Mouse (Mus musculus) gastrocnemius, adult 8-10 months (tissue): ENCODE results near the gene Aqp8. TPM values are rescaled to one million over a fixed set of nuclear protein-coding genes. Genes with fewer than 3 reads are reported as not detected.
A peak's percentile ranks its signal among the peaks of the same experiment; 100 is the strongest.

Experiments used
- DNase-seq, 2 experiments: peaks; one replicate each; pipeline ENCODE4 v3.0.0; 2022; ENCODE audit warnings: low spot score in 2 of 2
- total RNA-seq, 4 experiments: library from RNA; stranded (reverse); gene quantifications; 2 replicates each; pipeline ENCODE4 v1.2.4; 2022

Gene Aqp8
- total RNA-seq, result not detected

GRCm38 (mm10) chr7:123462070-123462501, at the start of gene Aqp8:
TSS of gene Aqp8 (plus strand) at chr7:123462291.
- DNase-seq, result no peak

GRCm38 (mm10) chr7:123416803-123417202, 45.3 kb upstream of the Aqp8 start:
- DNase-seq, result no peak

GRCm38 (mm10) chr7:123417661-123418060, 44.4 kb upstream of the Aqp8 start:
- DNase-seq, result no peak

GRCm38 (mm10) chr7:123419984-123420383, 42.1 kb upstream of the Aqp8 start:
- no peak for DNase-seq

GRCm38 (mm10) chr7:123421958-123422357, 40.1 kb upstream of the Aqp8 start:
- DNase-seq, result no peak

GRCm38 (mm10) chr7:123424281-123424680, 37.8 kb upstream of the Aqp8 start:
- no peak for DNase-seq

GRCm38 (mm10) chr7:123425134-123425757, 36.8 kb upstream of the Aqp8 start:
- DNase-seq, result no peak

GRCm38 (mm10) chr7:123429624-123430410, 32.3 kb upstream of the Aqp8 start:
- DNase-seq, result no peak

GRCm38 (mm10) chr7:123430411-123430705, 31.7 kb upstream of the Aqp8 start:
- DNase-seq, result no peak

- no peak for DNase-seq
Observed at GRCm38 (mm10) chr7:123431206-123431605, 30.9 kb upstream of the Aqp8 start.

- no peak for DNase-seq
Observed at GRCm38 (mm10) chr7:123442079-123442478, 20.0 kb upstream of the Aqp8 start.

- no peak for DNase-seq
Observed at GRCm38 (mm10) chr7:123448794-123449193, 13.3 kb upstream of the Aqp8 start.

- DNase-seq, result no peak
Observed at GRCm38 (mm10) chr7:123449676-123450075, 12.4 kb upstream of the Aqp8 start.

GRCm38 (mm10) chr7:123450515-123450914, 11.6 kb upstream of the Aqp8 start:
- DNase-seq, result no peak

GRCm38 (mm10) chr7:123452551-123452950, 9.5 kb upstream of the Aqp8 start:
- no peak for DNase-seq

GRCm38 (mm10) chr7:123453066-123453465, 9.0 kb upstream of the Aqp8 start:
- DNase-seq, result peak in 1 of 2 experiments; percentile 20

GRCm38 (mm10) chr7:123455088-123455487, 7.0 kb upstream of the Aqp8 start:
- no peak for DNase-seq

- DNase-seq, result no peak
Observed at GRCm38 (mm10) chr7:123458309-123458708, 3.8 kb upstream of the Aqp8 start.

- DNase-seq, result no peak
Observed at GRCm38 (mm10) chr7:123459247-123459646, 2.8 kb upstream of the Aqp8 start.

- DNase-seq, result no peak
Observed at GRCm38 (mm10) chr7:123461316-123461715, 775 bp upstream of the Aqp8 start.

GRCm38 (mm10) chr7:123463569-123463968, 1.5 kb downstream of the Aqp8 start:
- no peak for DNase-seq

GRCm38 (mm10) chr7:123465692-123466387, 3.7 kb downstream of the Aqp8 start:
- DNase-seq, result peak; percentile 25 to 26
